Mouse (Mus musculus) stomach, postnatal 0 days (tissue): ENCODE results near the gene Fgfr2.

Experiments
- CTCF ChIP-seq: IDR thresholded peaks from 2 replicates; pipeline ENCODE4 v1.5.1; 2016; ENCODE audit warnings: antibody characterized with exemption, low read depth, mild to moderate bottlenecking, moderate library complexity
- EP300 ChIP-seq: optimal IDR thresholded peaks from 2 replicates; pipeline ENCODE3; 2016; ENCODE audit warnings: antibody characterized with exemption

DNA sequence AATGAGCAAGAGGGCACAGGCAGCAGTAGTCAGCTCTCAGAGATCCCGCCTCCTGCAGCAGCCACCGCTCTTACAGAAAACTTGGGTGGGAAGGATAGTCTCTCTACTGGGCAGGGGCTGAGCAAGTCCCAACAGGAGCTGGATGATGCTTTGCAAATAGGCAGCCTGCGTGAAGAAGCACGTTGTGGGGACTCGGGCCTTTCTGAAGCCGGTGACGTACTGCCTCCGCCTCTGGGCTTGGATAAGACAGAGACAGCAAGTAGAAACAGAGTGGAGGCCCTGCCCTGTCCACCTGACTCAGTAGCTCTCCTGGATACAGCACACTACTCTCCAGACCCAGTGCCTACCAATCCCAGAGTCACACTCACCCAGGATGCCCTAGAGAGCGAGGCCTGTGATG is 2498.9 kb downstream of the Fgfr2 start:
- TF ChIP-seq CTCF (no peak), EP300 (no peak)
